Mouse (Mus musculus) intestine, embryonic 14.5 days (tissue): ENCODE measurements around the gene C2. TPM values are rescaled to one million over a fixed set of nuclear protein-coding genes. Genes with fewer than 3 reads are reported as not detected.
"Not testable (repeated sequence)": the region's sequence is repeated elsewhere in the genome, so short reads cannot be mapped to it uniquely, and the experiment has no call there.

ENCODE experiments used
- ATAC-seq: fragments of 200-750 bp; cut with Nextera tagmentation; replicated peaks from 2 replicates; pipeline ENCODE4 v1.8.0; 2017; ENCODE audit warnings: low read depth, moderate number of reproducible peaks, moderate TSS enrichment, moderate library complexity; ENCODE audit not compliant: low FRiP score, low TSS enrichment
- DNase-seq: peaks from one replicate; pipeline ENCODE4 v3.0.0-alpha.2; 2018; ENCODE audit warnings: low spot score
- H3K27ac ChIP-seq: fragments of 300-500 bp; sonication (generic); 2 replicates; pipeline ENCODE4 v1.5.1; 2014; ENCODE audit warnings: low read depth, mild to moderate bottlenecking, control low read depth
- H3K27me3 ChIP-seq: fragments of 300-500 bp; sonication (generic); replicated peaks from 2 replicates; pipeline ENCODE4 v1.6.1; 2014; ENCODE audit warnings: low read length, control low read depth; ENCODE audit not compliant: control insufficient read depth, insufficient read depth
- H3K36me3 ChIP-seq: fragments of 300-500 bp; sonication (generic); 2 replicates; pipeline ENCODE4 v1.6.1; 2014; ENCODE audit warnings: low read length, control low read depth; ENCODE audit not compliant: control insufficient read depth, insufficient read depth
- H3K4me1 ChIP-seq: fragments of 300-500 bp; sonication (generic); replicated peaks from 2 replicates; pipeline ENCODE4 v1.6.1; 2014; ENCODE audit warnings: low read length, control low read depth, mixed read lengths; ENCODE audit not compliant: control insufficient read depth, insufficient read depth
- H3K4me2 ChIP-seq: fragments of 300-500 bp; sonication (generic); 2 replicates; pipeline ENCODE4 v1.6.1; 2014; ENCODE audit warnings: low read length
- H3K4me3 ChIP-seq: fragments of 300-500 bp; sonication (generic); 2 replicates; pipeline ENCODE4 v1.5.1; 2014; ENCODE audit warnings: low read depth, low read length, control low read depth, mixed read lengths
- H3K9ac ChIP-seq: fragments of 300-500 bp; sonication (generic); 2 replicates; pipeline ENCODE4 v1.6.1; 2014; ENCODE audit warnings: mild to moderate bottlenecking, low read length
- H3K9me3 ChIP-seq: fragments of 300-500 bp; sonication (generic); 2 replicates; pipeline ENCODE4 v1.6.1; 2016; ENCODE audit warnings: low read length, control low read depth; ENCODE audit not compliant: control insufficient read depth
- WGBS: fragments of 180-500 bp; shearing (Covaris S2); extraction: QIAGEN DNeasy Blood & Tissue Kit; methylation state at CpG from one replicate; pipeline ENCODE4 v1.1.7; 2014; 5-methylcytosine and 5-hydroxymethylcytosine counted together
- polyA plus RNA-seq: library from polyadenylated mRNA; unstranded; fragments of >200 nt; fragmentation: Nextera tagmentation; extraction: Ambion mirVana; gene quantifications from 2 replicates; pipeline ENCODE4 v1.2.1, GENCODE M21; 2014

C2 gene
- polyA plus RNA-seq, 1 experiment from 2014 or later: 7.5 TPM

DNA sequence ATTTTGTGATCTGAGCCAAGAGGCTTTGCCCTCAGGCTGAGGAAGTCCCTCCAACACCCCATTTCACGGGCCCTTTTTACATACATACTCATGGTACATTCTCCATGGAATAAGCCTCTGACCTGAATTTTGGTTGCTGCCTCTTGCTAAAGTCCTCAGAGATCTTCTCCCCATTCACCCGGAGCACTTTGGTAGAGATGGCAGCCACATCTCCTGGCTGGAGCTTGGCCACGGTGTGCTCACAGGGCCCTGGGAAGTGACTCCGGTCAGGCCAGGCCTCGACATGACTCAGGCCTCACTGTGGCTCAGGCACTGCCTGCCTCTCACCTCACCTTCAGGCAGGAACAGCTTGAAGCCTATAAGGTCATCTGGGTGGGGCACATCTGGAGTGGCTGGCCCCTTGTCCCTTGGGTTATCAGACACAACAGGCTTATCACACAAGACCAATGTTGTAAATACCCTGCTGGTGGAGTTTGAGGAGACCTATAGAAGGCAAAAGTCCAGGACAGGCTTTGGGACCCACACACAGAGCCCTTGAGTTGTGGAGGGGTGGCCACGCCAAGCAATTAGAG, 57.2 kb downstream of the C2 start:
- 83% methylated on average over 6 of the region's 6 CpGs for WGBS
- H3K9me3 ChIP-seq: no peaks in the 10 kb centered on the region
- H3K27me3 ChIP-seq: no peaks in the 10 kb centered on the region
- no peak overlapping the region for H3K4me2 ChIP-seq
- no peak for DNase-seq
- peaks cover 12% of the 10 kb centered on the region for H3K4me1 ChIP-seq
- no peak overlapping the region for H3K4me3 ChIP-seq
- H3K9ac ChIP-seq: no peak overlapping the region
- H3K27ac ChIP-seq: no peak overlapping the region
- ATAC-seq: no peak
- peaks cover 70% of the 10 kb centered on the region for H3K36me3 ChIP-seq

DNA sequence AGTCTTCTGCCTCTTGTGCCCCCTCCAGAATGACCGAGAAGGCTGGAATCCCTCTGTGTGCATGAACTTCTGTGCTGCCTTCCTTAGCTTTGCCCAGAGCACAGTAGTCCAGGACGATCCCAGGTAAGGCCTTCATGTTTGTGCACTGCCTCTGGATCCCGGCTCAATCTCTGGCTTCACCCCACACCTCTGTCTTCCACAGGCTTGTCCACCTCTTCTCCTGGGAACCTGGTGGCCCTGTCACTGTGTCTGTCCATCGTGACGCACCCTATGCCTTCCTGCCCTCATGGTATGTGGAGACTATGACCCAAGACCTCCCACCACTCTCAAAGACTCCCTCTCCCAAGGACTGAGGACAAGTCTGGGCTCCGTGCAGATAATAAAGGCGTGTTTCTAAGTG, 59.3 kb downstream of the C2 start:
- peaks cover 17% of the 10 kb centered on the region for H3K4me1 ChIP-seq
- no peak overlapping the region for H3K4me2 ChIP-seq
- DNase-seq: no peak
- no peaks in the 10 kb centered on the region for H3K27me3 ChIP-seq
- H3K36me3 ChIP-seq: peaks cover 60% of the 10 kb centered on the region
- no peak overlapping the region for H3K9ac ChIP-seq
- H3K4me3 ChIP-seq: no peak overlapping the region
- 90% methylated on average over 7 of the region's 7 CpGs for WGBS
- no peaks in the 10 kb centered on the region for H3K9me3 ChIP-seq
- H3K27ac ChIP-seq: no peak overlapping the region
- ATAC-seq: no peak

DNA sequence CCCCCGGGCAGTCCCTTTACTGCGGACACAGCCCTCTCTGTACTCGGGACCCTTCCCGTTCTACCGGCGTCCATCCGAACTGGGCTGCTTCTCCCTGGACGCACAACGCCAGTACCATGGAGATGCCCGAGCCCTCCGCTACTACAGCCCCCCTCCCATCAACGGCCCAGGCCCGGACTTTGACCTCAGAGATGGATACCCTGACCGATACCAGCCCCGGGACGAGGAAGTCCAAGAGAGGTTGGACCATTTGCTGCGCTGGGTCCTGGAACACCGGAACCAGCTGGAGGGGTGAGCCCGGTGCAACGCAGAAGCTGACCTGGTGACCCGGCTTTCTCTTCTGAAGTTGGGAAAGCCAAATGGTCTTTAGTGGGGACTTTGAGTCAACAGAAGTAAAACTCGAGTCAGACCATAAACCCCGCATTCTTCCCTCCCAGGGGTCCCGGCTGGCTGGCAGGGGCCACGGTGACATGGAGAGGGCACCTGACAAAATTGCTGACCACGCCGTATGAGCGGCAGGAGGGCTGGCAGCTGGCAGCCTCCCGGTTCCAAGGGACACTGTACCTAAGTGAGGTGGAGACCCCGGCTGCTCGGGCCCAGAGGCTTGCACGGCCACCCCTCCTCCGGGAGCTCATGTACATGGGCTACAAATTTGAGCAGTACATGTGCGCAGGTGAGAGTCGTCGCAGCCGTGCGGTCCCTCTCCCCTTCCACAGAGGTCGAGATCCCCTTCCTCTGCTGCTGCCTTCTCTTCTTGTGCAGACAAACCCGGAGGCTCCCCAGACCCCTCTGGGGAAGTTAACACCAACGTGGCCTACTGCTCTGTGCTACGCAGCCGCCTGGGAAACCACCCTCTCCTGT, 60.4 kb downstream of the C2 start:
- 35% methylated on average over 43 of the region's 43 CpGs for WGBS
- Histone ChIP-seq H3K4me1 (peaks cover 17% of the 10 kb centered on the region), H3K9ac (peak overlapping the region; percentile 78), H3K4me2 (peak overlapping the region; percentile 94), H3K27ac (peak overlapping the region; percentile 73), H3K4me3 (peak overlapping the region; percentile 84), H3K36me3 (peaks cover 53% of the 10 kb centered on the region), H3K27me3 (no peaks in the 10 kb centered on the region), H3K9me3 (no peaks in the 10 kb centered on the region)
- peak; percentile 4; the same call in 1 of the 2 replicates for ATAC-seq
- no peak for DNase-seq

DNA sequence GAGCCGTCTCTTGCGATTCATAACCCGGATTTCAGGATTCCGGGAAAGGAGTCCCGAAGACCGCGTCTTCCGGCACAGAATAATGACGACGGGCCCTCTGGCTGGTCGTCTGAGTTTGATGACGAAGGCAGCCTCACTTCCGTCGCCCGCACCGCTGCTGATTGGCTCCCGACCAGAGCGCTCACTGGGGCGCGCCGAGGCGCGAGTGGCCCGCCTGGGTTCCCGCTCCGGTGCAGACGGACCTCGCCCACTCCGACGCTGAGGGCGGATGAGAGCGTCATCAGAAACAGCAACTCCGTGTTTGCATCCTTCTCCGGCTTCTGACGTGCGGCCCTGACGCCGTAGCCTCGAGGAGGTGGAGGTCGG, 61.2 kb downstream of the C2 start, which contains the start of the genes Stk19 and Dxo:
TSS of gene Stk19 (minus strand) at position 90 of the 366 bp plus-strand sequence.
TSS of gene Dxo (plus strand) at position 164 of the 366 bp plus-strand sequence.
- Histone ChIP-seq H3K4me3 (peak within 1 kb of the TSS; percentile 84), H3K4me2 (peak within 1 kb of the TSS; percentile 94), H3K4me1 (peaks cover 17% of the 10 kb centered on the region), H3K9me3 (no peaks in the 10 kb centered on the region), H3K36me3 (peaks cover 52% of the 10 kb centered on the region), H3K27me3 (no peaks in the 10 kb centered on the region), H3K9ac (peak within 1 kb of the TSS; percentile 78), H3K27ac (peak within 1 kb of the TSS; percentile 73)
- under 1% methylated on average over 40 of the region's 40 CpGs for WGBS
- DNase-seq: peak; percentile 98
- ATAC-seq: peak; percentile 91

DNA sequence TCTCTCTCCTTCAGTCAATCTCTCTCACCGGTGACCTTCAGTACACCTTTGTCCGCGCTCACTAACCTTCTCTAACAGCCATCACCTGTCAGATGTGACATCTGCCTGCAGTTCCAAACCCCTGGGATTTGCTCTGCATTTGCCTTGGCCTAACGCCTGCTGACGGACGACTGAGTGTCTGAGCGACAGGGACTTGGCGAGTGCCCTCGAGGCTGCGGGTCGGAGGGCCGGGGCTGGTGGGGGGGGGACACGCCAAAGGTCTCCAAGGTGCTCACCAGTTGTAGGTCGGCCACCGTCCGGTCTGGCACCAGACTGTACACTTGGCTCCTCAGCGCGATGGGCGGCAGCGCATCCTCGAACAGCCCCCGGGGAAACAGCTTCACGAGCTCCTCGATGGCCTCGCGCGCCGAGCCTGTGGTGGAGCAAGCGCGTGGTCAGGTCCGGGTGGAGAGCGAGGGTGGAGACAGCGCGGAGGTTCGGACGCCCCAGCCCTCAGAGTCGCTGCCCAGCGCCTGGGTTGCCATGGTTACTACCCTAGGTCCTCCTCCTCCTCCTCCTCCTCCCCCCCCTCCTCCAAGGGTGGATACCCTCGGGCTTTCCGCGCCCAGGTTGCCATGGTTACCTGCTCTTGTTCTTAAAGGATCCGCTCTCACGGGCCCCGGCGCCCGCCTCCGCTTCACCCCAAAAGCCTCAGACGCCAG, 61.8 kb downstream of the C2 start:
- WGBS: 4% methylated on average over 48 of the region's 48 CpGs
- Histone ChIP-seq H3K4me3 (peak overlapping the region; percentile 84), H3K27me3 (no peaks in the 10 kb centered on the region), H3K4me2 (peak overlapping the region; percentile 94), H3K4me1 (peaks cover 17% of the 10 kb centered on the region), H3K9me3 (no peaks in the 10 kb centered on the region), H3K9ac (peak overlapping the region; percentile 78), H3K36me3 (peaks cover 49% of the 10 kb centered on the region), H3K27ac (peak overlapping the region; percentile 73)
- DNase-seq (no peak), ATAC-seq (peak; percentile 80)

DNA sequence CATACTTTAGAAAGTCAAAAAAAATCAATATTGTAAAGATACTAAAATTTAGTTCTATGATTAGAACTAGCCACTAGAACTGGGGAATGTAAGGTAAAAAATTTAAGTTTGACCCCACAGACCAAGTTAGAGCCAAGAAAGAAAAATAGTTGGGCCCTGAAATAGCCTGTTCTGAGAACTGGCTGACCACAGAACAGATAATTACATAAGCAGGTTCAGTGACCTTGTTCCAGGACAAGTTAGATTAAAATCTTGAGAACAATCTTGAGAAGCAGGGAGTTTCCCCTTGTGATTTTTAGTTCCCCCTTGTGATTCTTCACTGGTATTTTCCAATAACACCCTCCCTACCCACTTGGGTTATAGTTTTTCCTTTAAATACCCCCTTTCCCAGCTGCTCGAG, 67.3 kb downstream of the C2 start:
- ATAC-seq, H3K27ac ChIP-seq, H3K4me2 ChIP-seq, H3K27me3 ChIP-seq, H3K9ac ChIP-seq, H3K4me3 ChIP-seq, H3K4me1 ChIP-seq, DNase-seq, H3K9me3 ChIP-seq: not testable (repeated sequence)
- WGBS: 96% methylated on average over 1 of the region's 1 CpGs
- H3K36me3 ChIP-seq: peaks cover 55% of the 10 kb centered on the region

DNA sequence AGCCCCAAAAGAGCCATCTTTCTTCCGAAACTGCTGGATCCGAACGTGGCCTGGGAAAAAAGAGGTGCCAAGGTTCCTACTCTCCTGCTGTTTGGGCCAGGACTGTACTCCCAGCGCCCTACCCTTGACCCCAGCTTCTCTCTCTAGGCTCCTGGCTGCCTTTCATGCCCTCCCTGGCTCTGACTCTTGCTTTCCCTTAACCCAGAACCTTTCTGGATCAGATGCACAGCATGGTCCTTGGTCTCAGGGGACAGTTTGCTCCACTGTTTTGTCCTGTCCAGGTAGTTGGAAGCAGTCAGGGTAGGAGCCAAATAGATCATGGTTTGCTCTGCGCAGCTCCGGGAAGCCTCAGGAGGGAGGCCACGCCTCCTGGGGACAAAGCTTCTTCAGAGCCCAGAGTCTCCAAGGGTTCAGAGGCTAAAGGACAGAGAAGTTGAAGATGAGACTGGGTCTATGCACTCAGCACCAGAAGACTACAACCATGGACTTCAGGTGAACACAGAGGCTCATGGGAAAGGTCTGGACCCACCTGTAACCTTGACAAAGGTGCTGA, 83.2 kb downstream of the C2 start:
- no peaks in the 10 kb centered on the region for H3K9me3 ChIP-seq
- no peak overlapping the region for H3K27ac ChIP-seq
- no peaks in the 10 kb centered on the region for H3K36me3 ChIP-seq
- H3K4me3 ChIP-seq: no peak overlapping the region
- no peaks in the 10 kb centered on the region for H3K4me1 ChIP-seq
- ATAC-seq (no peak), DNase-seq (no peak)
- H3K9ac ChIP-seq: no peak overlapping the region
- H3K27me3 ChIP-seq: no peaks in the 10 kb centered on the region
- no peak overlapping the region for H3K4me2 ChIP-seq
- 75% methylated on average over 7 of the region's 7 CpGs for WGBS

DNA sequence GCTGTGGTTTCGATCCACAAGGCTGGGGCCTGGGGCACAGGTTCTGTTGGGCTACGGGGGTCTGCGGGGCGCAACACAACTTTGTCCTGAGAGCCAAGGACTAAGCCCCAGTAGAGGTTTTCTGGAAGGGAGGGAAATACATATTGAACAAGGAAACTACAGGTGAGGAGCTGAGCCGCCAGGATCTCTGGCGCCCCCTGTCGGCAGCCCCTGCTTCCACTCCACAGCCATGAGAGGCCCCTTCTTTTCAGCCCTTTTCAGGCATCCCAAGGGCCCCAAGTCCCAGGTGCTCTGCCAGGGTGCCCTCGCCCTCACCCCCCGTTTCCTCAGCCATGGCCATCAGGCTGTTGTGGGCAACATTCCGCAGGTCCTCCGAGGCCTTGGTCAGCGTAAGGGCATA, 84.3 kb downstream of the C2 start:
- H3K9ac ChIP-seq, H3K9me3 ChIP-seq, H3K27me3 ChIP-seq, H3K36me3 ChIP-seq, H3K4me1 ChIP-seq, ATAC-seq, H3K4me3 ChIP-seq, H3K27ac ChIP-seq, H3K4me2 ChIP-seq: not testable (repeated sequence)
- DNase-seq: peak; percentile 70
- 63% methylated on average over 12 of the region's 12 CpGs for WGBS
